Mouse (Mus musculus) stomach, postnatal 0 days (tissue): ENCODE data around the gene Psme2.
A peak's percentile ranks its signal among the peaks of the same experiment; 100 is the strongest.

Experiments used
- CTCF ChIP-seq: IDR thresholded peaks from 2 replicates; pipeline ENCODE4 v1.5.1; 2016; ENCODE audit warnings: antibody characterized with exemption, low read depth, mild to moderate bottlenecking, moderate library complexity
- EP300 ChIP-seq: optimal IDR thresholded peaks from 2 replicates; pipeline ENCODE3; 2016; ENCODE audit warnings: antibody characterized with exemption

- 0 out of 2 replicates have a peak, but pooled peaks have one; percentile 14 for TF ChIP-seq CTCF
- TF ChIP-seq EP300 = peak; percentile 73
Observed at GRCm38 (mm10) chr14:55560202-55561073, 30.5 kb downstream of the Psme2 start, which contains the start of gene A730061H03Rik.
